Mouse (Mus musculus) bone marrow, adult 2 months (tissue): ENCODE results near the gene Ubqln2.

Source experiments
- CTCF ChIP-seq: fragments of 200-500 bp; IDR thresholded peaks from 2 replicates; pipeline ENCODE4 v1.5.1; 2011; ENCODE audit warnings: low read length, control low read depth; ENCODE audit not compliant: control insufficient read depth, insufficient read depth
- POLR2A ChIP-seq: fragments of 200-500 bp; IDR thresholded peaks from 2 replicates; pipeline ENCODE4 v1.6.1; 2011; ENCODE audit warnings: low read depth, mild to moderate bottlenecking, control low read depth, low read length, borderline replicate concordance; ENCODE audit not compliant: control insufficient read depth

GRCm38 (mm10) chrX:153497688-153498516, at the start of gene Ubqln2:
- no peak for TF ChIP-seq CTCF
- peak; percentile 78; the same call in 1 of the 2 replicates for TF ChIP-seq POLR2A
